Mouse (Mus musculus) layer of hippocampus, postnatal 36 days (tissue): ENCODE results near the gene Ankrd35. TPM values are rescaled to one million over a fixed set of nuclear protein-coding genes. Genes with fewer than 3 reads are reported as not detected.
"Not testable (repeated sequence)": the region's sequence is repeated elsewhere in the genome, so short reads cannot be mapped to it uniquely, and the experiment has no call there.

Experiments
- DNase-seq, 2 experiments: peaks; one replicate each; pipeline ENCODE4 v3.0.0; 2022
- total RNA-seq, 2 experiments: library from RNA; stranded (reverse); gene quantifications; 2 replicates each; pipeline ENCODE4 v1.2.3; 2021

Ankrd35 gene
- total RNA-seq, 2 experiments from 2014 or later, result 4.3 to 5.1 TPM

- no peak for DNase-seq
Observed at GRCm38 (mm10) chr3:96706984-96707383, 37.1 kb downstream of the Ankrd35 start.

- DNase-seq, result peak; percentile 81 to 84
Observed at GRCm38 (mm10) chr3:96707903-96708683, 38.2 kb downstream of the Ankrd35 start, which contains the start of gene Nudt17. Nudt17 (minus strand) TSS chr3:96708562.

- DNase-seq, result no peak
Observed at GRCm38 (mm10) chr3:96708684-96709064, 38.7 kb downstream of the Ankrd35 start.

- no peak for DNase-seq
Observed at GRCm38 (mm10) chr3:96714286-96714685, 44.4 kb downstream of the Ankrd35 start.

- DNase-seq, result no peak
Observed at GRCm38 (mm10) chr3:96715854-96716253, 45.9 kb downstream of the Ankrd35 start.

- DNase-seq, result peak; percentile 51 to 52
Observed at GRCm38 (mm10) chr3:96719173-96719572, 49.2 kb downstream of the Ankrd35 start.

GRCm38 (mm10) chr3:96727343-96727827, 57.5 kb downstream of the Ankrd35 start, which contains the start of the genes Polr3c and Rnf115:
Polr3c (minus strand) TSS chr3:96727628.
Rnf115 (plus strand) TSS chr3:96727664.
- DNase-seq, result peak; percentile 96

- DNase-seq, result peak in 1 of 2 experiments; percentile 23
Observed at GRCm38 (mm10) chr3:96727828-96728633, 58.1 kb downstream of the Ankrd35 start.

- no peak for DNase-seq
Observed at GRCm38 (mm10) chr3:96728634-96729402, 58.9 kb downstream of the Ankrd35 start.

- DNase-seq, result no peak
Observed at GRCm38 (mm10) chr3:96729403-96729784, 59.5 kb downstream of the Ankrd35 start.

- no peak for DNase-seq
Observed at GRCm38 (mm10) chr3:96730785-96731184, 60.9 kb downstream of the Ankrd35 start.

- DNase-seq, result no peak
Observed at GRCm38 (mm10) chr3:96733984-96734383, 64.1 kb downstream of the Ankrd35 start.

GRCm38 (mm10) chr3:96735200-96735599, 65.3 kb downstream of the Ankrd35 start:
- DNase-seq, result no peak

GRCm38 (mm10) chr3:96737013-96737740, 67.2 kb downstream of the Ankrd35 start:
- DNase-seq, result no peak

GRCm38 (mm10) chr3:96737995-96738394, 68.1 kb downstream of the Ankrd35 start:
- no peak for DNase-seq

GRCm38 (mm10) chr3:96740279-96740678, 70.3 kb downstream of the Ankrd35 start:
- DNase-seq, result not testable (repeated sequence)

Other genes with a start within 250 kb of the Ankrd35 start
- gene BC107364, start 217.8 kb upstream of the Ankrd35 start, total RNA-seq, result not detected
- gene Hfe2, start 145.0 kb upstream of the Ankrd35 start, total RNA-seq, result under 1 TPM in 1 of 2 experiments, not detected in 1; 0.25 TPM
- 10 to 100 TPM; 20.7 to 32.2 TPM for gene Txnip, start 112.2 kb upstream of the Ankrd35 start, total RNA-seq
- not detected for gene Gm16253, start 93.1 kb upstream of the Ankrd35 start, total RNA-seq
- gene Polr3gl, start 76.0 kb upstream of the Ankrd35 start, total RNA-seq, result 10 to 100 TPM; 32.4 to 34.2 TPM
- gene Ankrd34a, start 73.5 kb upstream of the Ankrd35 start, total RNA-seq, result 10 to 100 TPM; 49.9 to 51.5 TPM
- 10 to 100 TPM; 29.9 to 30.5 TPM for gene Lix1l, start 69.0 kb upstream of the Ankrd35 start, total RNA-seq
- gene Rbm8a, start 40.2 kb upstream of the Ankrd35 start, total RNA-seq, result 10 to 100 TPM; 50.8 to 58.4 TPM
- 10 to 100 TPM; 55.7 to 56.7 TPM for gene Pex11b, start 34.8 kb upstream of the Ankrd35 start, total RNA-seq
- gene Gm42957, start 34.7 kb upstream of the Ankrd35 start, total RNA-seq, result under 1 TPM; 0.77 to 0.91 TPM
- 1 to 10 TPM; 2.4 to 3.4 TPM for gene Itga10, start 24.5 kb upstream of the Ankrd35 start, total RNA-seq
- 10 to 100 TPM; 26.1 to 27.5 TPM for gene Pias3, start 26.3 kb downstream of the Ankrd35 start, total RNA-seq
- gene Nudt17, start 38.4 kb downstream of the Ankrd35 start, total RNA-seq, result 10 to 100 TPM; 10.8 to 15.2 TPM
- gene Polr3c, start 57.5 kb downstream of the Ankrd35 start, total RNA-seq, result 10 to 100 TPM; 22.0 to 24.1 TPM
- gene Rnf115, start 57.5 kb downstream of the Ankrd35 start, total RNA-seq, result 10 to 100 TPM; 54.1 to 60.0 TPM
- under 1 TPM in 1 of 2 experiments, not detected in 1; 0.15 TPM for gene Pdzk1, start 159.2 kb downstream of the Ankrd35 start, total RNA-seq
- not detected for gene Cd160, start 159.2 kb downstream of the Ankrd35 start, total RNA-seq
- gene Gja5, start 234.6 kb downstream of the Ankrd35 start, total RNA-seq, result under 1 TPM; 0.71 to 0.75 TPM
- gene Gpr89, start 235.2 kb downstream of the Ankrd35 start, total RNA-seq, result 10 to 100 TPM; 41.5 to 42.6 TPM